18 mouse cellular contexts compared by ENCODE assay signal in genomic region chr5:27623876-27624275, GRCm38 (mm10).
DNase-seq lines count a peak whose midpoint lies in the region; TF ChIP-seq lines count a peak whose summit lies in the region.
"Had no signal": no experiment of that assay in that cellular context is flagged by ENCODE, and none has a peak within 500 bp of the region (broad histone marks: within the 10 kb centered on the region; RNA-seq: fewer than 3 reads in every experiment).

No protein-coding gene starts in this region.

- no peaks in the 10 kb centered on the region for H3K9me3 ChIP-seq in heart, embryonic 10.5 days
- H3K9me3 ChIP-seq: embryonic facial prominence, embryonic 15.5 days; forebrain, embryonic 10.5 days; heart, embryonic 15.5 days; hindbrain, embryonic 10.5 days had no signal

- no peak overlapping the region for H3K27ac ChIP-seq in gastrocnemius, adult 2 months
- no peak overlapping the region for H3K27ac ChIP-seq in heart, embryonic 10.5 days
- H3K27ac ChIP-seq: embryonic facial prominence, embryonic 15.5 days; forebrain, embryonic 10.5 days; heart, embryonic 15.5 days; hindbrain, embryonic 10.5 days; hindbrain, embryonic 14.5 days had no signal

- 67% methylated on average over 1 of the region's 1 CpGs for WGBS in heart, embryonic 10.5 days

- no peak for TF ChIP-seq CTCF in gastrocnemius, adult 2 months (IDR thresholded peaks at IDR 0.05)

- no peaks in the 10 kb centered on the region for H3K36me3 ChIP-seq in heart, embryonic 10.5 days
- H3K36me3 ChIP-seq: embryonic facial prominence, embryonic 15.5 days; forebrain, embryonic 10.5 days; heart, embryonic 15.5 days; hindbrain, embryonic 10.5 days had no signal

- no peaks in the 10 kb centered on the region for H3K4me1 ChIP-seq in heart, embryonic 10.5 days
- H3K4me1 ChIP-seq: embryonic facial prominence, embryonic 15.5 days; forebrain, embryonic 10.5 days; heart, embryonic 15.5 days; hindbrain, embryonic 10.5 days had no signal

- no peak overlapping the region for H3K4me3 ChIP-seq in gastrocnemius, adult 2 months
- no peak overlapping the region for H3K4me3 ChIP-seq in heart, embryonic 10.5 days
- H3K4me3 ChIP-seq: embryonic facial prominence, embryonic 15.5 days; erythroblast, embryonic 14.5 days; forebrain, embryonic 10.5 days; heart, embryonic 15.5 days; hindbrain, embryonic 10.5 days had no signal

- intact Hi-C loops in gastrocnemius, adult 2 months (cut with DNase I): no loop called here
- intact Hi-C loops in gastrocnemius, postnatal 14 days (cut with DNase I; ENCODE audit: low total_unique reads): no loop called here
- intact Hi-C loops in heart, postnatal 14 days (cut with DNase I): no loop called here

- H3K27me3 ChIP-seq in heart, embryonic 10.5 days (ENCODE audit: insufficient read depth, poor library complexity, severe bottlenecking): no peaks in the 10 kb centered on the region
- H3K27me3 ChIP-seq: embryonic facial prominence, embryonic 15.5 days; heart, embryonic 15.5 days had no signal

- DNase-seq in gastrocnemius, adult 2 months: peak; percentile 21
- no peak for DNase-seq in gastrocnemius, postnatal 14 days
- DNase-seq in heart, adult 8-10 months (ENCODE audit: low spot score): peak; percentile 12
- no peak for DNase-seq in heart, postnatal 4 days
- DNase-seq in heart, embryonic 10.5 days (ENCODE audit: low spot score): peak; percentile 63
- peak; percentile 11 to 22 for DNase-seq in heart, postnatal 14 days
- DNase-seq in frontal cortex, postnatal 36 days (ENCODE audit: low spot score in 2 of 2): no peak
- no peak for DNase-seq in adrenal gland, adult 18-20 months (ENCODE audit: low spot score in 2 of 2)
- DNase-seq: adrenal gland, postnatal 25 days; embryo, embryonic 11 days; gastrocnemius, postnatal 10 days; kidney, adult 8-10 months had no signal

Comparison
In these comparisons a context has a peak if more than half of its experiments do, and no peak if none do; other contexts are left out.
1. DNase-seq: peak in gastrocnemius, adult 2 months (single experiment), heart, adult 8-10 months (single experiment), heart, embryonic 10.5 days (single experiment) and heart, postnatal 14 days (2 of 2); none in gastrocnemius, postnatal 14 days (single experiment), heart, postnatal 4 days (single experiment), frontal cortex, postnatal 36 days (0 of 2) and adrenal gland, adult 18-20 months (0 of 2).